Mouse (Mus musculus): ENCODE data around the gene Stk10.
A peak's percentile ranks its signal among the peaks of the same experiment; 100 is the strongest.
"Not testable (repeated sequence)": the region's sequence is repeated elsewhere in the genome, so short reads cannot be mapped to it uniquely, and the experiment has no call there.

Gene Stk10

DNA sequence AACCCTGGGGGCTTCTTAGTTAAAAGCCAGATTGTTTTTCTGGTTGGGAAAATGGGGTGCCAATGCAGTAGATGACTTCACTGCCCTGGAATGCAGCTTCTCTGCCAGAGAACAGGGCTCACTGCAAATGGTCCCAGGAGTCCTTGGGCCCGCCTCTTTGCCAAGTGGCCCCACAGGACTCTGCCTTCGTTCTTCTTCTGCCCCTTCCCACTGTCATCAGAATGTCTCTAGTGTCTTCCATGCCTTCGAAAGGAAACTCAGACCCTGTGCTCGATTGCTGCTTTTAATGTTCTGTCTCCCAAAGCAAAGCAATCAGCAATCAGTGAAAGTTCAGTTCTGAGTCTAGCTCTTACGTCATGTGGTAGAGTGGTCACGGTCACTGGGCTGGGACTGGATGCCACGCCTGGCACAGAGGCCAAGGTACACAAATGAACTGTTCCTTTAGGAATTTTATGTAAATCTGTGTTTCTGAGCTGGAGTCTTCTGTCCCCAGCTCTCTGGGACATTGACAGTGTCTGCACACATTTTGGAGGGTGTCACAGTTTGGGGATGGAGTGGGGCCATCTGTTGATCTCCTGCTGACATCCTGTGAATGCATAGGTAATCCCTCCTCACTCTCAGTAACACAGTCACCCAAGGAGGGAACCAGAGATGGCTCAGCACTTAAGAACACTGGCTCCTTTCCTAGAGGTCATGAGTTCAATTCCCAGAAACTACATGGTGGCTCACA is 72.2 kb downstream of the Stk10 start:
- DNase-seq: no peak

DNA sequence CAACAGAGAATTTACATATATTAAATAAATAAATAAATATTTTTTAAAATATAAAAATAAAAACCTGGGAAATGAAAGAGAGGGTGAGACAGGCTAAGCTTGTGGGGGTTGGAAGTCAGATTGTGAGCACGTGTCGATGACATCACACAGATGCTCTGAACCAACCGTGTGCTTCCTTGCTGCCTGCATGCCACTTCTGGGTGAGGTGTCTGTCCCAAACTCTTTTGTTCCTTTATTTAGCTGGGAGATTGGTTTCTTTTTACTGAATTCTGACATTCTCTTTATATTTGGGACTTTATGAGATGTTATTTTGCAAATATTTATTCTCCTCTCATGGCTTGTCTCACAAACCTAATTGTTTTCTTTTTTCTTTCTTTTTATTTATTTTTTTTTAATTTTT is 72.8 kb downstream of the Stk10 start:
- no peak for DNase-seq

DNA sequence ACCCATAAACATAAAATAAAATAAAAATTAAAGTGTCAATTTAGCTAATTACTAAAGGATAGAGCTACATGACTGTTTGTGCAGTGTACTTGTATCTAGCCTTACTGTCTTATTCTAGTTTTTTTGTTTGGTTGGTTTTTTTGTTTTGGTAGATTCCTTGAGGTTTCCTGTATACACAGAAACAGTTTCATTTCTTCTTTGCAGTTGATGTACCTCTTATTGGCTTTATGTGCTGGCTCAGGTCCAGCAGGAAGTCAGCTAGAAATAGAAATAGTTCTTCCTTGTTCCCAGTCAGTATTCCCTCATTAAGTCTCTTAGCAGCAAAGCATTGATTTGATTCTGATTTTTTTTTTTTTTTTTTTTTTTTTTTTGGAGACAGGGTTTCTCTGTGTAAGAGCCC is 74.2 kb downstream of the Stk10 start:
- no peak for DNase-seq

DNA sequence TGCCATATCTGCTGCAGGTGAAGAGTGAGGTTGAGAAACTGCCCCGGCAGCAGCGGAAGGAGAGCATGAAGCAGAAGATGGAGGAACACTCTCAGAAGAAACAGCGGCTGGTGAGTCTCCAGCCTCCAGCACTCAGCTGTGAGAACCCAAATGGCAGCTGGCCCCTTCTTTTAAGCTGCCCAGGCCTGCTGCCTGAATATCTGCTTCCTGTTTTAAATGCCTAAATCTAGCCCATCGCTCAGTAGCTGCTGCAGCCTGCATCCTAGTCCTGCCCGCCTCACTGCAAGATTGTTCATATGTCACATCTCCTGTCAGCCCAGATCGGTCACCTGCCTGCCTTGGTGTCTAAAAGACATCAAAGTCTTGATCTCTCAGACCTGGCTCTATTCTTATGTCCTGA is 77.5 kb downstream of the Stk10 start:
- no peak for DNase-seq

DNA sequence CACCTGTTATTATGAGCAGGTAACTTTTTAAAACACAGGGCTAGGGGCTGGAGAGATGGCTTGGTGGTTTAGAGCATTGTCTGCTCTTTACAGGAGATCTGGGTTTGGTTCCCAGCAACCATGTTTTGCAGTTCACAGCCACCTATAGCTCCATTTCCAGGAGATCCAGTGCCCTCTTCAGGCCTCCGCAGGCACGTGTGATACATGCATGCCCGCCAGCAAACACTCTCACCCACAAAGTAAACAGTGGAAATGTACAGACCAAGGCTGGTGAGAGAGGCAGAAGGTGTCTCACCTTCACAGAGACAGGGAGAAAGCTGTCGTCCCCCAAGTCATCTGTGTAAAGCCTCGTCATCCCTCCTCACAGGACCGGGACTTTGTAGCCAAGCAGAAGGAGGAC is 79.2 kb downstream of the Stk10 start:
- DNase-seq: no peak

DNA sequence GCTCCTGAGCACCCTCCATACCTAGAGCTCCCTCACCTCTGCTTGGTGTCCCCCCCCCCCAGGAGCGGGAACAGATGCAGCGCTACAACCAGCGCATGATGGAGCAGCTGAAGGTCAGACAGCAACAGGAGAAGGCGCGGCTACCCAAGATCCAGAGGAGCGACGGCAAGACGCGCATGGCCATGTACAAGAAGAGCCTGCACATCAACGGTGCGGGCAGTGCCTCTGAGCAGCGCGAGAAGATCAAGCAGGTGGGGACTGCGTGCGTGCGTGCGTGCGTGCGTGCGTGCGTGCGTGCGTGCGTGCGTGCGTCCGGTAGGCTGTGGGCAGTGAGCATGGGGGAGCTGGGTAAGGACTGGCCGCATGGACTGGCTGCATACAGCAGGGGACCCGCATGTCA is 81.4 kb downstream of the Stk10 start:
- DNase-seq: no peak

DNA sequence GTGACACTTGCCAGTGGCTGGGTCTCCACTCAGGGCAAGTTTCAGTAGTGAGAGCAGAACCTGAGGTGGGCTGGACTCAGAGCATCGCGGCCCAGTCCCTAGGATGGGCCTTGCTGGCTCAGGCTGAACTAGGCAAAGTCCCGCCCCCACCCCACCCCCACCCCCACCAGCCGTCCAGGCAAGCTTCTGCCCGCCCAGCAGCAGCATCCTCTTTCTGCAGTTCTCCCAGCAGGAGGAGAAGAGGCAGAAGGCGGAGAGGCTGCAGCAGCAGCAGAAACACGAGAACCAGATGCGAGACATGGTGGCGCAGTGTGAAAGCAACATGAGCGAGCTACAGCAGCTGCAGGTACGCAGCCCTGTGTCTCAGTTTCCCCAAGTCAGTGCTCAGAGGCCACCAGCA is 82.5 kb downstream of the Stk10 start:
- DNase-seq: no peak

DNA sequence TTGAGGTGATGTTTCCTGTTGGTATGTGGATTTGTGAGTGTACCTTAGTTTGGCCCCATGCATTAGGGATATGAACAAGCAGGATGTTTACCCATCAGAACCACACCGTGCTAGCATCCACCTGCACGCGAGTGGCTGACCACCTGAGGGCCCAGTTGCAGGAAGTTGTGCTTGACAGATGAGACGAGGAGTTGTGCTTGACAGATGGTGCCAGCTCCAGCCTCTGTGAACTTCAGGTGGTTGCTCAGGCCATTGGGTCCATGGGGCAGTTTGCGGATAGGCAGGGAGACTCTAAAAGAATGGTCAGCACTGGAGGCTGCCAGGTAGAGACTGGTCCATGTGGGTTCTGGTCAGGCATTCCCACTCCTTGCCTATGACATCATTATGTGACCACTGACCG is 83.0 kb downstream of the Stk10 start:
- DNase-seq: no peak

DNA sequence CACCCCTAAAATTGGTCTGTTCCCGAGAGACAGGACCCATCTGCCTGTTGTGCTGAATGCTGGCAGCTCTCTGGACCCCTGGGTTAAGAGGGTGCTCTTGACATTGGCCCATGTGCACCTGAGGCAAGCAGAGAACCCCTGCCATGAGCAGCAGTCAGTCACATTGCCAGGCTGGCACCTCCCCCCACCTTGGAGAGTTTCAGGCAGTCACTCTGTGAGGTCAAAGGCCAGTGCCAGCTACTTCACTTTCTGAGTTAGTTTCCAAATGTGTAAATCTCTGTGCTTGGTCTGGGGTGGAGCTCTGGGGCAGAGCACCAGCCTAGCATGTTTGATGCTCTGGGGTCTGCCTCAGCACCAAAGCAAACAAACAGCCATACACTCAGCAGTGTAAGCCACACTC is 84.9 kb downstream of the Stk10 start:
- no peak for DNase-seq

DNA sequence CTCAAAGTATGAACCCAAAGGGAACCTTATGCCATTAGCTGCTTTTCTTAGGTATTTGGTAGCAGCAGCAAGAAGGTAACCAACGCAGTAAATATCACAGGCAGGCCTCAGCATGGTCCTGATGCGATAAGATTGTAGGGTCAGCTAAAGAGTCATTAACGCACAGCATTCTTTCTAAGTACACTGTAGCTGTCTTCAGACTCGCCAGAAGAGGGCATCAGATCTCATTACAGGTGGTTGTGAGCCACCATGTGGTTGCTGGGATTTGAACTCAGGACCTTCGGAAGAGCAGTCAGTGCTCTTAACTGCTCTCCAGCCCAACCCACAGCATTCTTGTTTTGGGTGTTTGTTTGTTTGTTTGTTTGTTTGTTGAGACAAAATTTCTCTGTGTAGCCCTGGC is 85.5 kb downstream of the Stk10 start:
- DNase-seq: not testable (repeated sequence)

DNA sequence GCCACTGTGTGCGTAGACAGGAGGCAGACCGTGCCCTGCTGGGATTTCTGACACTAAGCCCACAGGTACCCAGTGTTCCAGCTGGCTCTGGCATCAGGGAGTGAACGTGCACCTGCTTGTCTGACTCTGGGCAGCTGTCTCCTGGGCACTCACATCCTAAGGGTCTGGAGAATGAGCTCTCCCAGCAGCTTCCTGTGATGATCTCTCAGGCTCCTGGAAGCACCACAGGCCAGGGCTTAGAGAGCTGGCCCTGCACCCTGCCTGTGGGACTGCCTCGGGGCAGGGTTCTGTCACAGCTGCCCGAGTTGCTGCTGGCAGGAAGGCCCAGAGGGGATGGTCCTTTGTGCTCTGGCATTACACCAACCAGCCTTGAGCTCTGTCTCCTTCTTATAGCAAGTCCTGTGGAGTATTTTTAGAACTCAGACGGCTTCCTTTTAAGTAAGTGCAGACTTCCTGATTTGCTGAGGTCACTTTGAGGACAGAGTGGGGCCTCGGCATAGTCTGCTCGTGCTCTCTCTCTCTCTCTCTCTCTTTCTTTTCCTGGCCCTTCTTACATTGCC is 86.2 kb downstream of the Stk10 start:
- DNase-seq: no peak

DNA sequence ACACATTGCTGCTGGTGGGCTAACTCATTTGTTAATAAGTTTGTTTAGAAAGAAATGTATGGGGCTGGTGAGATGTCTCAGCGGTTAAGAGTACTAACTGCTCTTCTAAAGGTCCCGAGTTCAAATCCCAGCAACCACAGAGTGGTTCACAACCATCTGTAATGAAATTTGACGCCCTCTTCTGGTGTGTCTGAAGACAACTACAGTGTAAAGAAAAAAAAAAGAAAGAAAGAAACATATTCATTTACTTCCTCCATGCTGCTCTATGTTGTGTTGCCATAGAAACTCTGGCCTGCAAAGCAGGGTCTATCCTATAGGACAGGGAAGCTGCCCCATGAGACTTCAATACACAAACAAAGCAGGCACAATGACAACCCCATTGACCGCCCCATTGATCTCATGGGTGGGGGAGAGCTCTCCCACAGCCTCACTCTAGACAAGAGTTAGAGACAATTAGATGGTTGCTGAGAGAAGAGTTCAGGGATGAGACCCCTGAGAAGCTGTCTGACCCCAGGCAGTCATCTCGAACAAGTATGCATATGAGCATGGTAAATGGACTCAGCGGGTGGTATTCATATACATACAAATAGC is 86.9 kb downstream of the Stk10 start:
- no peak for DNase-seq

DNA sequence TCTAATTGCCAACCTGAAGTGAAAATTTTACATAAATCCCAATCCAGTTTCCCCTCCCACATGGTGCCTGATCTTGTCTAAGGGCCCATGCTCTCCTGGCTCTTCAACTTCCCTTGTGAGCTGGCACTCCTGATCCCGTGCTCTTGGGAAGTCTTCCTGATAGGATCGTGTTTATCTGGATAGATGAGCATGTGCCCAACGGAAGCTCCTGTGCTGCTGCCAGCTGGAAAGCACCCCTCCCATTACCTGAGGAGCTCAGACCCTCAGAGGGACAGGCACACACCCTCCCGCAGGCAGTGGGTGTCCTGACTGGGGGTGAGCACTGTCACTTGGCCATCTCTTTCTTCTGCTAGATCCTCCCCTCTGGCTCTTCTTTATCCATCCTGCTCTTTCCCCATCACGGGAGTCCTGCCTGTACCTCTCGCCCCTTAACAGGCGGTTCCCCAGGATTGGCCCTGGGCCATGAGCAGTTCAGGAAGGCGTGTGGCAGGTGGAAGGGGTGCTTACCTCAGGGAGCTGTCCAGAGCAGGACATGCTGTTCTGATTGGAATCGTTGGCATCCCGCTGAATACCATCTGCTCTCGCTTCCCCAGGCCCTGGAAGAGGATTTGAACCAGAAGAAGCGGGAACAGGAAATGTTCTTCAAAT is 88.8 kb downstream of the Stk10 start:
- DNase-seq: no peak

DNA sequence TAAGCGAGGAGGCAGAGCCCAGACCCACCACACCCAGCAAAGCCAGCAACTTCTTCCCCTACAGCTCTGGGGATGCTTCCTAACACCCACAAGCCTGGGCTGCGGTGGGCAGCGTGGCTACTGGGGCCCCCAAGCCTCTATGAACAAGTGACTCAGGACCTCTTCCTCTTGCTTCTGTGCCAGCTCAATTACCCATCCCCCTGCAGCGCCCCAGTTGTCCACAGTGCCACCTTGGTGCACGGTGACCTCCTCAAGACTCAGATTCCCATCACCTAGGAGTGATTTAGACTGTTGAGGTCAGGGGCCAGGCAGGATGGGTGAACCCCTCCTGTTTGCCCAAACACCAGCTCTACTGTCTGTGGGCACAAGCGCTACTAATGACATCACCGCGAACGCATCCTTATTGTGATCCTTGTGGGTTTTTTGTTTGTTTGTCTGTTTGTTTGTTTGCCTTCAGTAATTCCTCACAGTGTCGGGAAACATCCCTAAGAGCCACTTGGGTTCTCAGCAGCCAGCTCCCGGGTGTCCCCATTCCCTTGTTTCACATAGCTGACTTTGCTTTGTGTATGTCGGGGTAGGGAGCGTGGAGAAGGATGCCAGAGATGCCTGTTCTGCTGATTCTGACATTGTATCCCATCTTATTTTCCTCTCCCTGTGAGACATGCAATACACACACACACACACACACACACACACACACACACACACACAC is 89.5 kb downstream of the Stk10 start:
- no peak for DNase-seq

DNA sequence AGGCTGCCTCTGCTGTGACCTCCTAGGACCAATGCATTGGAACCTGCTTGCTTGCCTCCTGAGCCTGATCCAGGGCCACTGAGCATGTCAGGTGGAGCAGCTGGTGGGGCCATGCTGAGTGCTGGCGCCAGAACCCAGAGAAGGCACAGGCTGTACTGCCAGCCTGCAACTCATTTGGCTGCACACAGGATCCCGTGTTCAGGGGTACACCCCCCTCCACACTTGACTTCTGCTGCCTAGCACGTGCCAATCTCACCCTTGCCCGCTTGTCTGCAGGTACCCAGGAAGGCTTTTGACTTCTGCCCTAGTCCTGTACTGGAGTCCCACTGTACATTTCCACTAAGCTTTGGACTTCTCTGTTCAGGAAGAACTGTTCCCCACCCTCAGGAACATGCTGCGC is 90.1 kb downstream of the Stk10 start:
- DNase-seq: no peak

DNA sequence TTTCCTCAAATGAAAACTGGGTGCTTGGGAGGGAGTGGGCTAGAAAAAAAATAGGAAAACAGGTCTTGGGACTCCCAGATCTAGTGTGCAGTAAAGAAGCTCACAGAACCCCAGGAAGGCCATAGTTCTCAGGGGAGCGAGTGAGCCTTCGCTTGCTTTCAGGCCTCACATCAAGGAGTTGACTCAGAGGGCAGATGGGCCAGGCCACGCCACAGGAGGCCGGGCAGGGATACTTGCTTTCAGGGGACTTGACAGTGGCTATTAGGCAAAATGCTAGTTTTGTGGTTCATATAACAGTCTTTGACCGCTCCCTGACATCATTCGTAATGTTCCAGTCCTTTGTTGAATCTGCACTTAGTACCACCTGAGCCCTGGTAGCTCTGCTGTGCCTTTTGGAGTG is 90.8 kb downstream of the Stk10 start:
- no peak for DNase-seq

DNA sequence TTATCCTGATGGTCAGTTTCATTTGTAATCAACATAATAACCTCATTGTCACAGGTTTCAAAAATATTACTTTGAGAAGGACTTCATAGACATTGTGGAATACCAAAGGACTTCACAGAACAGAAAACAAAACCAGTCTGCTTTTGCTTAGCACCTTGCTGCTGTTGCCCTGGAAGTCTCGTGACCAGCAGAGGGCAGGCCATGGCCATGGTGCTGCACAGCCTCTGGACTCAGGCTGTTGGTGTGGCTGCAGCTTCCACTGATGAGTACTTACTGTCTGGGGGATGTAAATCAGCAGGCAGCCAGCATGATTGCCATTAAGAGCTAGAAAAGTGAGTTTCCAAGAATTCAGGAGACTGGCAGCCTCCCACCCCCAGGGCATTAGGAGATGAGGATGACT is 92.6 kb downstream of the Stk10 start:
- DNase-seq: peak; percentile 56

DNA sequence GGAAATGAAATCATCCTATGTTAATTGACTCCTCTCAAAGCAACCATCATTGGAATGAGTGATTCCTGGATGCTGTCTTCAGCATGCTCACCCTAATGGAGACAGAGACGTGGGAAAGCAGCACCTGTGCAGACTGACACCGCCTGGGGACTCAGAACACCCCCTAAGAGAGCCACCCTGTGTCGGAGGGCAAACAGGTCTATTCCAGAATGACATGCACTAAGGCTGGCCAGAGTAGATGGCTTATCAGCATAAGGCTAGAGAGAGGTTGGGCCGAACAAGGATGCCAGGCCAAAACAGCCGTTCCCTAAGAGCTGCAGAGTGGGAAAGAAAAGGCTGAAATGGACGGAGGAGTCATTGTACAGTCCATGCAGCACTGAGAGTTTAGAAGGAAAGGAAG is 93.0 kb downstream of the Stk10 start:
- no peak for DNase-seq

DNA sequence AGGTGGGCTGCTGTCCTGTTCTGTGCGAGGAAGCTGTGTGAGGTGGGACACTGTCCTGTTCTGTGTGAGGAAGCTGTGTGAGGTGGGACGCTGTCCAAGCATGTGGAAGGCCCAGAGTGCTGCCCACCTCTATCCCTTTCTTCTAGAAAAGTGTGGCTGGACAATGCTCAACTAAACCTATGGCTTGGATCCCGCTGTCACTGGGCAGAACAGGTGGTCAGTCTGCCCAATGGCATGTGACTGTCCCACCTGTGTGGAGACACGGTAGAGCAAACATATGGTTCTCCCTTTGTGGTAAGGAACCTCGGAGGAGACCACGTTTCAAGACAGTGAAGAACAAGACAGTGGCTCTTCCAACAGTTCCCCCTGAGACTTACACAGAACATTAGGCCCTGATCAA is 94.8 kb downstream of the Stk10 start:
- DNase-seq: no peak

DNA sequence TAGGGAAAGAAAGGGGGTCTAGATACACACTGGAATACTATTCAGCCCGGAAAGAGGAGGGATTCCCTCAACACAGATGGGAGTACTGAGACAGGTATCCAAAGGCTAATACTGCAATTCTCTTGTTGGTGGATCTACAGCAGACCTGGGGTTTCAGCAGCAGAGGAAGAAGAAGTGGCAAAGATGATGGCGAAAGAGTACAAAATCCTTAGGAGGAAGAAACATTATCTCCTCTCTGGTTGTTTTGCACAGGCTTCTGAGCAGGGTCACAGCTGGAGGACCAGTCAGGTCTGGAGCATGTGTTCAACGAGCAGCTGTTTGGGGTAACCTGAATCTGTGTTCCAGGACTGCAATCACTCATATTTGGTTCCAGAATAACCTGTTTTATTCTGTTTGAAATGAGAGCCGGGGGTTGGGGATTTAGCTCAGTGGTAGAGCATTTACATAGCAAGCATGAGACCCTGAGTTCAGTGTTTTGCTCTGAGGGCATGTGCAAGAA is 96.7 kb downstream of the Stk10 start:
- DNase-seq: no peak

DNA sequence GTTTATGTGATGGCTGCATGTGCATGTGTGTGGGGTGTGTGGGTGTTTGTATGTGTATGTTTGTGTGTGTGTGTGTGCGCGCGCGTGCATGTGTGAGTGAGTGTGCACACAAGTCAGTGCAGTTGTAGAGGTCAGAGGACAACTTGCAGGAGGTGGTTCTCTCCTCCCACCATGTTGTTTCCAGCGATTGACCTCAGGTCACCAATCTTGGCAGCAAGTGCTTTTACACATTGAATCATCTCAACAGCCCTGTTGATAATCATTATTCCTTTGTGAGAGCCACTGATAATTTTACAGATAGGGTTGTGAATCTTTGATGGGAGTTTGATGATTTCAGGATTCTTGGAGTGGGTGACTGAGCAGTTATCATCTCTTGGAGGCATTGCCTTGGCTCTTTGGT is 99.6 kb downstream of the Stk10 start:
- no peak for DNase-seq

DNA sequence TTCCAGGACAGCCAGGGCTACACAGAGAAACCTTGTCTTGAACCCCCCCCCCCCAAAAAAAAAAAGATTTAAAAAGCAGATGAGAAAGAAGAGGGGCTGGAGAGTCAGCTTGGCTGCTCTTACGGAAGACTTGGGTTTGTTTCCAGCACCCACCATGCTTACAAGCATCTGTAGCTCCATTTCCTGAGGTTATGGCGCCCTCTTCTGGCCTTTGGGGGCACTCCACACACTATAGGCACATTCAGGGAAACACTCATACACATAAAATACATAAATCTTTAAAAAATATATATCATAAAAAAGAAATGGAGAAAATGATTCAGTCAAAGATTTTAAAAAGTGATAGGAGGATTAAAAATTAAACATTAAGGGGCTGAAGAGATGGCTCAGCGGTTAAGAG is 100.4 kb downstream of the Stk10 start:
- no peak for DNase-seq

DNA sequence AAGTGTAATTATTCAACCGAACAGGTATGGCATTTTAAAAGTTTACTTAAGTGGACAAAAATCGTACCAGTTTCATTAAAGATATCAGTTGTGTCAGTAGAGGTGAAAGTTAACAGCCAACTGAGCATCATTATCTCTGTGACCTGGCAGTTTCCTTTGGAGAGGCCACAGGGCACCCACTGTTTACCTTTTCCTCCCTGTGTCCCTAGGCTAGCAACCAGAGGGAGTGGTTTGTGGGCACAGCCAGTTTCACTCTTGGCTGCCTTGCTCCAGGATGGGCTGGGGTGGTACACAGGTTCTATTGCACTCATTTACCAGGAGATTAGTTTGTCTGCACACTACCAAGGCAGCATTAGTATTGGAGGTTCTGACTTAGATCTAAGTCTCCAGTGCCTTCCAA is 101.0 kb downstream of the Stk10 start:
- no peak for DNase-seq

Data from right cerebral cortex, adult 18-20 months (tissue).